Mouse (Mus musculus) limb, embryonic 14.5 days (tissue): ENCODE data around the gene Pate2. TPM values are rescaled to one million over a fixed set of nuclear protein-coding genes. Genes with fewer than 3 reads are reported as not detected.
A peak's percentile ranks its signal among the peaks of the same experiment; 100 is the strongest.

ENCODE experiments used
- ATAC-seq: fragments of 200-750 bp; cut with Nextera tagmentation; 2 replicates; pipeline ENCODE4 v1.8.0; 2017; ENCODE audit warnings: low read depth, moderate number of reproducible peaks, moderate TSS enrichment; ENCODE audit not compliant: low FRiP score
- DNase-seq: peaks from one replicate; pipeline ENCODE4 v3.0.0-alpha.2; 2015; ENCODE audit warnings: low spot score
- H3K27ac ChIP-seq: fragments of 300-500 bp; sonication (generic); replicated peaks from 2 replicates; pipeline ENCODE4 v1.5.1; 2014; ENCODE audit warnings: low read depth, mild to moderate bottlenecking, low read length, moderate library complexity, mixed read lengths
- H3K27me3 ChIP-seq: fragments of 300-500 bp; sonication (generic); 2 replicates; pipeline ENCODE4 v1.6.1; 2014; ENCODE audit warnings: low read length, mixed read lengths; ENCODE audit not compliant: control insufficient read depth, insufficient read depth
- H3K36me3 ChIP-seq: fragments of 300-500 bp; sonication (generic); 2 replicates; pipeline ENCODE4 v1.6.1; 2014; ENCODE audit warnings: mild to moderate bottlenecking, low read length, moderate library complexity, mixed read lengths; ENCODE audit not compliant: control insufficient read depth, insufficient read depth
- H3K4me1 ChIP-seq: fragments of 300-500 bp; sonication (generic); 2 replicates; pipeline ENCODE4 v1.6.1; 2014; ENCODE audit warnings: antibody characterized with exemption, low read length, mixed read lengths; ENCODE audit not compliant: control insufficient read depth, insufficient read depth
- H3K4me2 ChIP-seq: fragments of 300-500 bp; sonication (generic); replicated peaks from 2 replicates; pipeline ENCODE4 v1.6.1; 2014; ENCODE audit warnings: low read depth, mild to moderate bottlenecking, low read length, moderate library complexity; ENCODE audit not compliant: severe bottlenecking
- H3K4me3 ChIP-seq: fragments of 300-500 bp; sonication (generic); replicated peaks from 2 replicates; pipeline ENCODE4 v1.5.1; 2014; ENCODE audit warnings: low read length
- H3K9ac ChIP-seq: fragments of 300-500 bp; sonication (generic); 2 replicates; pipeline ENCODE4 v1.6.1; 2014; ENCODE audit warnings: mild to moderate bottlenecking, low read depth, low read length, moderate library complexity; ENCODE audit not compliant: severe bottlenecking
- H3K9me3 ChIP-seq: fragments of 300-500 bp; sonication (generic); 2 replicates; pipeline ENCODE4 v1.6.1; 2016; ENCODE audit warnings: low read length; ENCODE audit not compliant: control insufficient read depth
- POLR2A ChIP-seq: fragments of 200-500 bp; IDR thresholded peaks from 2 replicates; pipeline ENCODE4 v1.8.0; 2012; ENCODE audit warnings: inconsistent platforms, mild to moderate bottlenecking, moderate library complexity, borderline replicate concordance; ENCODE audit not compliant: insufficient read depth, insufficient read length; ENCODE audit errors: extremely low read depth
- WGBS: fragments of 180-500 bp; shearing (Covaris S2); extraction: QIAGEN DNeasy Blood & Tissue Kit; methylation state at CpG from one replicate; pipeline ENCODE4 v1.1.7; 2014; 5-methylcytosine and 5-hydroxymethylcytosine counted together
- polyA plus RNA-seq, 2 experiments: library from polyadenylated mRNA; depleted of rRNA in 1 of 2; stranded (reverse) in 1 of 2; unstranded in 1 of 2; fragments of >200 nt; fragmentation: Nextera tagmentation in 1 of 2; extraction: Ambion mirVana in 1 of 2; gene quantifications; 2 replicates each; pipeline versions ENCODE4 v1.2.1 to v1.2.3; 2012 to 2014

Gene Pate2
- polyA plus RNA-seq, 2 experiments: 0.37 to 0.97 TPM

DNA sequence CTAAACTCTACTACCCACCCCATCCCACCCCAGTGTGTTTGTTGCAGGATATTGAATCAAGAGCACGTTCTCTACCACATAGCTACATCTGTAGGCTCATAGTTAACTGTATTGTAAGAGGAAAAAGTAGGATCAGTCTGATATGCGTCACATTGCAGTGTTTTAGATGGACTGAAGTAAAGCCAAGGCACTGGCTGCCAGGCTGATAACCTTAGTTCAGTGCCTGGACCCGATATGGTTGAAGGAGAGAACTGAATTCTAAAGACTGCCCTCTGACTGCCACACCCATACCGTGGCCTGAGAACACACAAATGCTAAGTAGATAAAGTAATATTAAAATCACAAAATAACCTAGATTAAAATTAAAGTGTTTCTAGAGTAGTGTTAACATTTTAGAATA is 34.2 kb upstream of the Pate2 start:
- ATAC-seq (no peak), DNase-seq (no peak)
- no peak for TF ChIP-seq POLR2A
- Histone ChIP-seq H3K9me3 (no peaks in the 10 kb centered on the region), H3K36me3 (no peaks in the 10 kb centered on the region), H3K4me3 (no peak overlapping the region), H3K4me1 (peaks cover 19% of the 10 kb centered on the region), H3K9ac (no peak overlapping the region), H3K4me2 (no peak overlapping the region), H3K27me3 (no peaks in the 10 kb centered on the region), H3K27ac (no peak overlapping the region)
- 66% methylated on average over 4 of the region's 4 CpGs for WGBS

DNA sequence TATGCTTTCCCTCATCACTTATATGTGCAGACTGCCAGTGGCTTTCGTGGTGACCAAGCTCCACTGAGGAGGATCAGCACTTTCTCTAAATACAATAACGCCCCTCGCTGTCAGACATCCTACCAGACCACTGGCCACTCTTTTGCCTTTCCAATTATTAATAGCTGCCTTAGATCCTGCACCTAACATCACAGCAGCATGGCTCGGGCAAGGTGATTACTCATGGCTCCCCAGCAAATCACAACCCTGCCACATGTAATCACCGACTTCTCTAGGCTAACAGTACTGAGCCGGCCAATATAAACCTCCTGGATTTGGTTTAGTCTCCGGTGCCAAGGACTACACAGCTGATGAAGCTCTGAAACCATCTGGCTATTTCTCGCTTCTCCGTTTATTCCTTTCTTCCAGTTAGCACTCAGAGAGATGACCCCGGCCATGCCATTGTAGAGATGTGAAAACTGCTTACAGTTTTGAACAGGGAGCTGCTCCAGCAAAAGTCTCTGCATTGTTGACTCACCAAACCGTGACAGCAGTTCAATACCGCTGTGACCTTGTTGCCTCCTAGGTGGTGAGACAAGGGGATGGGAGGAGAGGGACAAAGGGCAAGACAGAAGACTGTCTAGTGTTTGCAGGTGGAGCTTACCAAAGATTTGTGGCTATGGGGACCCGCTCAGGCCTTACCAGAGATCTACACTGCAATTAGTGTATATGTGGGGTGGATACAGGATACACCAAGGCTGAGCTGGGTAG is 30.9 kb upstream of the Pate2 start:
- TF ChIP-seq POLR2A: no peak
- WGBS: 77% methylated on average over 13 of the region's 13 CpGs
- no peaks in the 10 kb centered on the region for H3K27me3 ChIP-seq
- no peak overlapping the region for H3K27ac ChIP-seq
- H3K36me3 ChIP-seq: no peaks in the 10 kb centered on the region
- H3K9ac ChIP-seq: no peak overlapping the region
- DNase-seq (no peak), ATAC-seq (no peak)
- no peak overlapping the region for H3K4me3 ChIP-seq
- H3K9me3 ChIP-seq: no peaks in the 10 kb centered on the region
- H3K4me2 ChIP-seq: no peak overlapping the region
- H3K4me1 ChIP-seq: peaks cover 6% of the 10 kb centered on the region

DNA sequence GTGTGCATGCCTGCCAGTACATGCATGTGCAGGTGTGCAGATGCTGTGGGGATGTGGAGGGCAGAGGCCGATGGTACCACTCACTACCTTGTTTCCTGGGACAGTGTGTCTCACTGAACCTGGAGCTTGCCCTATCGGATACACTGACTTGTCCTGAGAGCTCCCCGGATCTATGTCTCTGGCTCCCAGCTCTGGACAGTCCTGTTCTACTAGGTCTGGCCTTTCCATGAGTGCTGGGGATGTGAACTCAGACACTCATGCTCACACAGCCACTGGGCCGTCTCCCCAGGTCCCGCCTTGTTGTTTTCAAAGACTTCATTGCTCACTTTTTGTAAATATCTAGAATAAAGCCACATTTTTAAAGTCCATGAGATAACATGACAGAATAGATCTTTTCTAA is 29.1 kb upstream of the Pate2 start:
- Histone ChIP-seq H3K9ac (no peak overlapping the region), H3K27ac (no peak overlapping the region), H3K4me2 (no peak overlapping the region), H3K27me3 (no peaks in the 10 kb centered on the region), H3K4me3 (no peak overlapping the region), H3K9me3 (no peaks in the 10 kb centered on the region), H3K4me1 (peaks cover 2% of the 10 kb centered on the region; the same call in 1 of the 2 replicates), H3K36me3 (no peaks in the 10 kb centered on the region)
- WGBS: 80% methylated on average over 5 of the region's 5 CpGs
- ATAC-seq (no peak), DNase-seq (no peak)
- TF ChIP-seq POLR2A: no peak

DNA sequence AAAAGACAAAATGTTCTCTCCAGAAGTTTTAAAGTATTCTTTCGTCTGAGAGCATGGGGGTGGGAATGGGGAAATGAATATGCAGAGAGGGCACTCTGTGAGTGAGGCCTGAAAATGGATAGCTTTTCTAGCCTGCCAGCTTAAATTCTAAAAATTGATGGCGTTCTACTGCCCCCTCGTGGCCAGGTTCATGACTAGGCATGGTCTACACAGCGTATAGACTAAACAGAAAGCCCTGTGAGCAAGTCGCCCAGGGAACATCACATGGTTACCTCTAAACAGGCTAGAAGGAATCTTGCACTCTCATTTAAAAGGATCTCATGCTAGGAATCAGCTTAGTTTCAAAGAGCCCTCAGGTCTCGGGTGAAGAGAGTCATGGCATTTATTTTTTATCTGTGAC is 28.6 kb upstream of the Pate2 start:
- no peak for TF ChIP-seq POLR2A
- Histone ChIP-seq H3K4me2 (no peak overlapping the region), H3K9ac (no peak overlapping the region), H3K9me3 (no peaks in the 10 kb centered on the region), H3K4me3 (no peak overlapping the region), H3K36me3 (no peaks in the 10 kb centered on the region), H3K27ac (no peak overlapping the region), H3K4me1 (peaks cover 2% of the 10 kb centered on the region; the same call in 1 of the 2 replicates), H3K27me3 (no peaks in the 10 kb centered on the region)
- WGBS: 7% methylated on average over 6 of the region's 6 CpGs
- peak; percentile 88 for DNase-seq
- ATAC-seq: peak; percentile 80

DNA sequence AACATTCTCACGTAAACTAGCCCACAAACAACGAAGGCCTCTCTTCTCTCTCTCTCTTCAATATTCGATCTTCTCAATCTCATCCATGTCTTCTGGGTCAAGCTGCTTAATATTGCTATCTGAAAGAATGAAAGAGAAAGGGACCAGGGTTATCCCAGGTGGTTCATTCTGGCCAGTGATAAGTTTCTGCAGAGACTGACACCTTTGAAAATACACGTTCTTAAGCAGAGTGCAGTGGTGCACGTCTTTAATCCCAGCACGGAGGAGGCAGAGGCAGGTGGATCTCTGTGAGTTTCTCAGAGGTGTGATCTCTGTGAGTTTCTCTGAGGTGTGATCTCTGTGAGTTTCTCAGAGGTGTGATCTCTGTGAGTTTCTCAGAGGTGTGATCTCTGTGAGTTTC is 28.1 kb upstream of the Pate2 start:
- Histone ChIP-seq H3K9me3 (no peaks in the 10 kb centered on the region), H3K4me1 (peaks cover 2% of the 10 kb centered on the region; the same call in 1 of the 2 replicates), H3K4me2 (no peak overlapping the region), H3K4me3 (no peak overlapping the region), H3K36me3 (no peaks in the 10 kb centered on the region), H3K27me3 (no peaks in the 10 kb centered on the region), H3K9ac (no peak overlapping the region), H3K27ac (no peak overlapping the region)
- no peak for TF ChIP-seq POLR2A
- WGBS: 65% methylated on average over 6 of the region's 6 CpGs
- ATAC-seq: no peak
- DNase-seq: no peak
